Mouse (Mus musculus) hindbrain, embryonic 14.5 days (tissue): Measurements from ENCODE around the gene Cntrob. TPM values are rescaled to one million over a fixed set of nuclear protein-coding genes. Genes with fewer than 3 reads are reported as not detected.

ENCODE experiments used
- ATAC-seq: fragments of 200-750 bp; cut with Nextera tagmentation; 2 replicates; pipeline ENCODE4 v1.8.0; 2017; ENCODE audit warnings: moderate number of reproducible peaks, mild to moderate bottlenecking, moderate TSS enrichment, moderate library complexity; ENCODE audit not compliant: low FRiP score
- DNase-seq: peaks from one replicate; pipeline ENCODE4 v3.0.0-alpha.2; 2015; ENCODE audit warnings: low spot score
- H3K27ac ChIP-seq: fragments of 300-500 bp; sonication (generic); 2 replicates; pipeline ENCODE4 v1.5.1; 2014; ENCODE audit warnings: mild to moderate bottlenecking, moderate library complexity
- H3K27me3 ChIP-seq: fragments of 300-500 bp; sonication (generic); 2 replicates; pipeline ENCODE4 v1.6.1; 2014; ENCODE audit warnings: mild to moderate bottlenecking, low read length, mixed read lengths; ENCODE audit not compliant: control insufficient read depth, insufficient read depth
- H3K36me3 ChIP-seq: fragments of 300-500 bp; sonication (generic); replicated peaks from 2 replicates; pipeline ENCODE4 v1.6.1; 2014; ENCODE audit not compliant: control insufficient read depth, insufficient read depth
- H3K4me1 ChIP-seq: fragments of 300-500 bp; sonication (generic); replicated peaks from 2 replicates; pipeline ENCODE4 v1.6.1; 2014; ENCODE audit warnings: antibody characterized with exemption, low read length, mixed read lengths; ENCODE audit not compliant: control insufficient read depth, insufficient read depth
- H3K4me2 ChIP-seq: fragments of 300-500 bp; sonication (generic); replicated peaks from 2 replicates; pipeline ENCODE4 v1.6.1; 2014; ENCODE audit warnings: mild to moderate bottlenecking, moderate library complexity
- H3K4me3 ChIP-seq: fragments of 300-500 bp; sonication (generic); replicated peaks from 2 replicates; pipeline ENCODE4 v1.5.1; 2014; ENCODE audit warnings: mild to moderate bottlenecking, low read length
- H3K9ac ChIP-seq: fragments of 300-500 bp; sonication (generic); 2 replicates; pipeline ENCODE4 v1.6.1; 2014
- H3K9me3 ChIP-seq: fragments of 300-500 bp; sonication (generic); 2 replicates; pipeline ENCODE4 v1.6.1; 2016; ENCODE audit warnings: low read length; ENCODE audit not compliant: control insufficient read depth
- WGBS: fragments of 180-500 bp; shearing (Covaris S2); extraction: QIAGEN DNeasy Blood & Tissue Kit; methylation state at CpG from one replicate; pipeline ENCODE4 v1.1.7; 2014; 5-methylcytosine and 5-hydroxymethylcytosine counted together
- polyA plus RNA-seq: library from polyadenylated mRNA; unstranded; fragments of >200 nt; fragmentation: Nextera tagmentation; extraction: Ambion mirVana; gene quantifications from 2 replicates; pipeline ENCODE4 v1.2.1, GENCODE M21; 2014

Cntrob gene
- 11.0 and 12.3 TPM in 2 replicates for polyA plus RNA-seq

DNA sequence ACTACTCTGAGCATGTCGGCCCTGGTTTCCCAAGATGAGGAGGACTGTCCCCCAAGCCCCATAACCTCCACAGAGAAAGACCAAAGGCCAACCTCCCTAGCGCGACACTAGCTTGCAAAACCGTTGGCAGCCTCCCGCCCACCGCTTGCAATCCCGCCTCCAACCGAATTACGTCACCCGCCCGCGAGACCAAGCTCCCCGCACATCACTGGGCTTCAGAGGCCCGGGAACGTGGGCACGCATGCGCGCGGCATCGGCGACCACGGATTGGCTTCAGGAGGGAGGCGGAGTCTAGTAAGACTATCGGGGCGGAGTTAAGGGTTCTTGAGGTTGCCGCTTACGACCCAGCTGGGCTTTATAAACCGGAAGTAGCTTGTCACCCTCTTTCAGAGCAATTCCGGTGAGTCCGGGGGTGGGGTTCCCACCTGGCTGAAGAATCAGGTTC, at the start of gene Cntrob, which contains the start of gene Trappc1:
Cntrob (minus strand) TSS at position 109 of the 445 bp plus-strand sequence.
Trappc1 (plus strand) TSS at position 314 of the 445 bp plus-strand sequence.
- ATAC-seq, result peak; percentile 94
- peaks cover 35% of the 10 kb centered on the region for H3K4me1 ChIP-seq

GRCm38 (mm10) chr11:69372780-69373170, 49.2 kb upstream of the Cntrob start:
- no peaks in the 10 kb centered on the region for H3K27me3 ChIP-seq
- H3K4me1 ChIP-seq, result peaks cover 24% of the 10 kb centered on the region
- peak overlapping the region; percentile 81; the same call in 1 of the 2 replicates for H3K27ac ChIP-seq
- no peak overlapping the region for H3K4me3 ChIP-seq
- peaks cover 4% of the 10 kb centered on the region; the same call in 1 of the 2 replicates for H3K36me3 ChIP-seq
- no peak for ATAC-seq
- H3K4me2 ChIP-seq, result 0 out of 2 replicates have a peak overlapping the region, but pooled peaks have one; percentile 31
- 65% methylated on average over 3 of the region's 3 CpGs for WGBS
- no peaks in the 10 kb centered on the region for H3K9me3 ChIP-seq
- no peak for DNase-seq
- H3K9ac ChIP-seq, result no peak overlapping the region

More for the DNA sequence above, at the start of gene Cntrob, which contains the start of gene Trappc1:
- H3K9ac ChIP-seq, result peak within 1 kb of the TSS; percentile 75
- H3K27me3 ChIP-seq, result 0 out of 2 replicates have a peak, but pooled peaks cover 10% of the 10 kb centered on the region
- WGBS, result under 1% methylated on average over 30 of the region's 30 CpGs
- H3K4me2 ChIP-seq, result peak within 1 kb of the TSS; percentile 77
- H3K9me3 ChIP-seq, result no peaks in the 10 kb centered on the region
- H3K27ac ChIP-seq, result peak within 1 kb of the TSS; percentile 77
- peak; percentile 97 for DNase-seq
- H3K36me3 ChIP-seq, result 0 out of 2 replicates have a peak, but pooled peaks cover 9% of the 10 kb centered on the region
- H3K4me3 ChIP-seq, result peak within 1 kb of the TSS; percentile 56

- Histone ChIP-seq H3K36me3 (peaks cover 2% of the 10 kb centered on the region; the same call in 1 of the 2 replicates), H3K27me3 (no peaks in the 10 kb centered on the region), H3K9ac (no peak overlapping the region), H3K9me3 (no peaks in the 10 kb centered on the region), H3K4me1 (peaks cover 25% of the 10 kb centered on the region), H3K4me3 (no peak overlapping the region), H3K27ac (peak overlapping the region; percentile 81), H3K4me2 (peak overlapping the region; percentile 31)
- 33% methylated on average over 12 of the region's 12 CpGs for WGBS
- ATAC-seq, result no peak
- peak; percentile 47 for DNase-seq
Observed at GRCm38 (mm10) chr11:69372056-69372779, 48.6 kb upstream of the Cntrob start.

- DNase-seq, result no peak
- no peaks in the 10 kb centered on the region; the same call in 1 of the 2 replicates for H3K36me3 ChIP-seq
- no peaks in the 10 kb centered on the region for H3K9me3 ChIP-seq
- no peak for ATAC-seq
- H3K4me2 ChIP-seq, result peak overlapping the region; percentile 31
- H3K4me3 ChIP-seq, result no peak overlapping the region
- H3K27me3 ChIP-seq, result no peaks in the 10 kb centered on the region
- peak overlapping the region; percentile 10; the same call in 1 of the 2 replicates for H3K9ac ChIP-seq
- 26% methylated on average over 12 of the region's 12 CpGs for WGBS
- H3K4me1 ChIP-seq, result peaks cover 25% of the 10 kb centered on the region
- H3K27ac ChIP-seq, result peak overlapping the region; percentile 81
Observed at GRCm38 (mm10) chr11:69371601-69372000, 48.0 kb upstream of the Cntrob start.

- H3K27me3 ChIP-seq, result no peaks in the 10 kb centered on the region
- peak overlapping the region; percentile 10 for H3K9ac ChIP-seq
- H3K4me2 ChIP-seq, result peak overlapping the region; percentile 31
- ATAC-seq, result no peak
- 11% methylated on average over 9 of the region's 9 CpGs for WGBS
- peak overlapping the region; percentile 11 for H3K4me3 ChIP-seq
- no peaks in the 10 kb centered on the region; the same call in 1 of the 2 replicates for H3K36me3 ChIP-seq
- DNase-seq, result no peak
- H3K9me3 ChIP-seq, result no peaks in the 10 kb centered on the region
- peak overlapping the region; percentile 81 for H3K27ac ChIP-seq
- H3K4me1 ChIP-seq, result peaks cover 30% of the 10 kb centered on the region
Observed at GRCm38 (mm10) chr11:69370817-69371215, 47.2 kb upstream of the Cntrob start.

DNA sequence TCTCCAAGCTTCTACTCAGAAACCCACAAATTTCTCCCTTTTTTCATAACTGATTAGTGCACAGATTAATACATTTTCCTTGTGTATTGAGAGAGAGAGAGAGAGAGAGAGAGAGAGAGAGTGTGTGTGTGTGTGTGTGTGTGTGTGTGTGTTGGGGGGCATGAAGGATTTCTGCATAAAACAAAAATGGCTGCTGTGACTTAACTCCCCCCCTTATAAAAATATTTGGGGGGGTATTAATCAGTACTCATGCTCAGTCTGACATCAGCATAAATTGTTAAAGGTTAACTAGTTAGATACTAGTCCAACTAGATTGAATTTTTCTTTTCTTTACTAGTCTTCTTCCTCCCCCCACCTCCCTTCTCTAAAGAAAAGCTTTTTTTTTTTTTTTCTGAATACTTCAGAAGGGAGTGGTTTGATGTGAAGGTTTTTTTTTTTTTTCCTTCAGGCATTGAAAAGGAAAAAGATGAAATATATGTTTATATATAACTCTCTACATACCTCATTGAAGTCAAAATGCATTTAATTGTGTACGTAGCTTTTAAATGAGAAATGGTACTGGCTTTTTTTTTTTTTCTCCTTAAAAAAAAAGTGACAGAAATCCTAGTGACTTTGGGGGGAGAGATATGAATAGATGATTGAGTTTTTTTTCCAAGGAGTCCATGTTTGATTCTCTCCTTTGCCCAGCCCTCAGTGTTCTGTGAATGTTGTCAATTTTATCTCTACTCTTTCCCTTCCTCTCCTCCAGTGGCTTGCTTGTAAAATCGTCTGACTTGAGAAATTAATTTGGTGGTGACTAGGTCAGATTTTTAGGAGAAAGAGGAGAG, 46.6 kb upstream of the Cntrob start:
- Histone ChIP-seq H3K4me2 (peak overlapping the region; percentile 97), H3K27me3 (no peaks in the 10 kb centered on the region), H3K4me1 (peaks cover 36% of the 10 kb centered on the region), H3K9me3 (no peaks in the 10 kb centered on the region), H3K36me3 (no peaks in the 10 kb centered on the region; the same call in 1 of the 2 replicates), H3K9ac (peak overlapping the region; percentile 100), H3K27ac (peak overlapping the region; percentile 100), H3K4me3 (peak overlapping the region; percentile 100)
- ATAC-seq (no peak), DNase-seq (no peak)
- 17% methylated on average over 2 of the region's 2 CpGs for WGBS

GRCm38 (mm10) chr11:69369215-69369989, 45.8 kb upstream of the Cntrob start, which contains the start of gene Chd3:
Gene Chd3, minus strand, starts transcription at chr11:69369406.
- 1% methylated on average over 19 of the region's 34 CpGs for WGBS
- H3K4me1 ChIP-seq, result peaks cover 44% of the 10 kb centered on the region
- no peak for ATAC-seq
- peak within 1 kb of the TSS; percentile 97 for H3K4me2 ChIP-seq
- H3K27me3 ChIP-seq, result no peaks in the 10 kb centered on the region
- H3K4me3 ChIP-seq, result peak within 1 kb of the TSS; percentile 100
- DNase-seq, result no peak
- peak within 1 kb of the TSS; percentile 100 for H3K27ac ChIP-seq
- H3K36me3 ChIP-seq, result peaks cover 1% of the 10 kb centered on the region; the same call in 1 of the 2 replicates
- no peaks in the 10 kb centered on the region for H3K9me3 ChIP-seq
- peak within 1 kb of the TSS; percentile 100 for H3K9ac ChIP-seq

GRCm38 (mm10) chr11:69368356-69369214, 45.0 kb upstream of the Cntrob start:
- no peak for DNase-seq
- under 1% methylated on average over 53 of the region's 106 CpGs for WGBS
- H3K4me2 ChIP-seq, result peak overlapping the region; percentile 97
- no peaks in the 10 kb centered on the region for H3K9me3 ChIP-seq
- peak overlapping the region; percentile 100 for H3K9ac ChIP-seq
- H3K27ac ChIP-seq, result peak overlapping the region; percentile 100
- H3K4me3 ChIP-seq, result peak overlapping the region; percentile 100
- H3K36me3 ChIP-seq, result peaks cover 9% of the 10 kb centered on the region
- 0 out of 2 replicates have a peak, but pooled peaks have one; percentile 22 for ATAC-seq
- H3K27me3 ChIP-seq, result no peaks in the 10 kb centered on the region
- peaks cover 52% of the 10 kb centered on the region for H3K4me1 ChIP-seq
